In the genomic region with DNA sequence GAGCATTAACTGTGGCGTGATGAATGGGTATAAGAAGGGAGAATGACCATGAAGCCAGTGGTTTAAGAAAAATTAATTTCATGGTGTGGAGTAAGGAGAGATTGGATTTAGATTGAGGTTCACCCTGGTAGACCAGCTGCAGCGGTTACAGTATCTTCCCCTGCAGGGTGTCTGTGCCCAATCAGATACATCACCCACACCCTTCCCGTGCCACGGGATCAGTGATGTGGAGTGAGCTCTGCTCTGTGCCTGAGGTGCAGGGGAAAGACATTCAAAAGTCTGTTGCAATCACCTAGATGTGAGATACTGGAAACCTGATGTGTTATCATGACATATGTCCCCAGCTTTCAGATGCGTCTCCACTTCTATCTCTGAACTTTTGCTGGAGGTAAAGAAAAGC, we compare ENCODE assay signal across 19 mouse cellular contexts. TPM values are rescaled to one million over a fixed set of nuclear protein-coding genes. Genes with fewer than 3 reads are reported as not detected.
DNase-seq lines count a peak whose midpoint lies in the region; ATAC-seq and TF ChIP-seq lines count a peak whose summit lies in the region.
"Had no signal": no experiment of that assay in that cellular context is flagged by ENCODE, and none has a peak within 500 bp of the region (broad histone marks: within the 10 kb centered on the region; RNA-seq: fewer than 3 reads in every experiment).

No protein-coding gene starts in this region.

- no peak for DNase-seq in Patski (ENCODE audit: low read depth, low spot score)
- DNase-seq in ovary, postnatal 10 days (ENCODE audit: low spot score), result no peak
- DNase-seq in midbrain, embryonic 11.5 days (ENCODE audit: low spot score, missing footprints), result no peak
- DNase-seq: adrenal gland, adult 8-10 months; adrenal gland, postnatal 14 days; adrenal gland, postnatal 36 days; cerebellum, adult 11-12 months; cerebellum, adult 2 months; cerebellum, adult 9-10 months; cerebellum, postnatal 10 days; cerebellum, postnatal 25 days; forebrain, postnatal 0 days had no signal

- H3K36me3 ChIP-seq in midbrain, embryonic 11.5 days (ENCODE audit: control insufficient read depth, insufficient read depth, low read length), result no peaks in the 10 kb centered on the region
- H3K36me3 ChIP-seq: embryonic facial prominence, embryonic 10.5 days; embryonic facial prominence, embryonic 12.5 days; forebrain, embryonic 15.5 days had no signal

- POLR2A ChIA-PET in Patski (lab: Charles Lee), result interaction anchor here (1.4 kb wide), 1 partner anchor 25 kb away, joined by 3 read pairs; no protein-coding TSS in a partner anchor

- peaks cover 2% of the 10 kb centered on the region for H3K9me3 ChIP-seq in midbrain, embryonic 11.5 days (ENCODE audit: control insufficient read depth, low read length)
- H3K9me3 ChIP-seq: embryonic facial prominence, embryonic 12.5 days had no signal

- no peaks in the 10 kb centered on the region for H3K27me3 ChIP-seq in Patski
- no peaks in the 10 kb centered on the region for H3K27me3 ChIP-seq in midbrain, embryonic 11.5 days (ENCODE audit: control insufficient read depth, insufficient read depth, low read length)
- H3K27me3 ChIP-seq: embryonic facial prominence, embryonic 12.5 days; forebrain, embryonic 13.5 days; forebrain, embryonic 15.5 days had no signal

- no peak overlapping the region for H3K27ac ChIP-seq in midbrain, embryonic 11.5 days (ENCODE audit: low read depth, low read length)
- H3K27ac ChIP-seq: embryonic facial prominence, embryonic 10.5 days; embryonic facial prominence, embryonic 12.5 days; forebrain, embryonic 13.5 days; forebrain, embryonic 15.5 days had no signal

- CTCF ChIA-PET in Patski (lab: Charles Lee), result interaction anchor here (1.8 kb wide), 1 partner anchor 42 kb away, joined by 5 read pairs; no protein-coding TSS in a partner anchor

- no peak overlapping the region for H3K9ac ChIP-seq in midbrain, embryonic 11.5 days (ENCODE audit: low read length)
- H3K9ac ChIP-seq: embryonic facial prominence, embryonic 12.5 days; forebrain, embryonic 13.5 days; forebrain, embryonic 15.5 days; forebrain, postnatal 0 days had no signal

- H3K4me1 ChIP-seq in midbrain, embryonic 11.5 days (ENCODE audit: control insufficient read depth, insufficient read depth, low read length), result no peaks in the 10 kb centered on the region
- H3K4me1 ChIP-seq: embryonic facial prominence, embryonic 10.5 days; embryonic facial prominence, embryonic 12.5 days; forebrain, embryonic 13.5 days; forebrain, embryonic 15.5 days had no signal

- H3K4me2 ChIP-seq in midbrain, embryonic 11.5 days, result no peak overlapping the region
- H3K4me2 ChIP-seq: embryonic facial prominence, embryonic 12.5 days; forebrain, embryonic 13.5 days; forebrain, embryonic 15.5 days had no signal

- TF ChIP-seq CTCF in Patski (IDR thresholded peaks at IDR 0.05), result no peak

- in situ Hi-C loops in Patski (cut with MboI; ENCODE audit: low pct_unique_long_range_greater_than_20kb), result no loop called here

- WGBS in midbrain, embryonic 11.5 days, result 88% methylated on average over 5 of the region's 5 CpGs

- peak; percentile 17 for ATAC-seq in Patski
- peak; percentile 66 for ATAC-seq in megakaryocyte, adult 5-6 weeks (ENCODE audit: poor library complexity, severe bottlenecking)
- peak; percentile 82 for ATAC-seq in megakaryocyte-erythroid progenitor cell, adult 5-6 weeks (replicated peaks; ENCODE audit: low FRiP score, low TSS enrichment, poor library complexity, severe bottlenecking)
- ATAC-seq in midbrain, embryonic 11.5 days (ENCODE audit: low FRiP score), result no peak
- ATAC-seq: activated CD4-positive, CD25-positive, alpha-beta regulatory T cell, adult 4 months; forebrain, embryonic 13.5 days; forebrain, embryonic 15.5 days; forebrain, postnatal 0 days had no signal

- no peak overlapping the region for H3K4me3 ChIP-seq in midbrain, embryonic 11.5 days (ENCODE audit: low read depth, low read length)
- H3K4me3 ChIP-seq: embryonic facial prominence, embryonic 10.5 days; embryonic facial prominence, embryonic 12.5 days; forebrain, embryonic 13.5 days; forebrain, embryonic 15.5 days had no signal

RNA-seq across cellular contexts. Expression of gene Ptpn4, which starts 15.6 kb away (rescaled TPM):
- 11.8 TPM for polyA plus RNA-seq in Patski (2021)
- 9.5 and 10.4 TPM in 2 replicates for total RNA-seq in megakaryocyte, adult 5-6 weeks (2015)
- 7.3 and 9.1 TPM in 2 replicates for total RNA-seq in megakaryocyte, adult 5-6 weeks (2017)
- 21.0 and 26.4 TPM in 2 replicates for total RNA-seq in megakaryocyte-erythroid progenitor cell, adult 5-6 weeks (2014; fragmentation: Nextera tagmentation)
- total RNA-seq in megakaryocyte-erythroid progenitor cell, adult 5-6 weeks (2017), result 10.1 and 13.9 TPM in 2 replicates
- polyA plus RNA-seq in midbrain, embryonic 11.5 days (2014; fragmentation: Nextera tagmentation; extraction: Ambion mirVana), result 12.9 and 17.7 TPM in 2 replicates
